Mouse (Mus musculus): Measurements from ENCODE around the gene Slmap.
"Not testable (repeated sequence)": the region's sequence is repeated elsewhere in the genome, so short reads cannot be mapped to it uniquely, and the experiment has no call there.

Slmap gene

DNA sequence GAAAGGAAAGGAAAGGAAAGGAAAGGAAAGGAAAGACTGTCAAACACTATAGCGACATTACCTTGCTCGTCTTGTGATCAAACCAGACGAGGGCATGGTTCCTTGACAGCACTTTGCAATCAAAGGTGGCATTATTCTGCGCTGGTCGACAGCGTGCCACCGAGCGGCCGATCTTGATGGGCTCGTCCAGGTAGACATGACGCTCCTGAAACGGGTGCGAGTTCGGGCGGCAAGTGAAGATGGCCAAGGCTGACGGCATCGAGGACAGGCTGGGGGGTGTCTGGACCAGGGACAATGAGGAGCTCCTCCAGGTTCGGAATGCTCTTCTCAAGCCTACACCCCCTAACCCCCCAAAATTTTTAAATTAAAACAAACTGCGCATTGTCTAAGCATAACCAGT is 1.5 kb downstream of the Slmap start:
- no peak for DNase-seq (ENCODE audit: extremely low read depth, low read depth)

DNA sequence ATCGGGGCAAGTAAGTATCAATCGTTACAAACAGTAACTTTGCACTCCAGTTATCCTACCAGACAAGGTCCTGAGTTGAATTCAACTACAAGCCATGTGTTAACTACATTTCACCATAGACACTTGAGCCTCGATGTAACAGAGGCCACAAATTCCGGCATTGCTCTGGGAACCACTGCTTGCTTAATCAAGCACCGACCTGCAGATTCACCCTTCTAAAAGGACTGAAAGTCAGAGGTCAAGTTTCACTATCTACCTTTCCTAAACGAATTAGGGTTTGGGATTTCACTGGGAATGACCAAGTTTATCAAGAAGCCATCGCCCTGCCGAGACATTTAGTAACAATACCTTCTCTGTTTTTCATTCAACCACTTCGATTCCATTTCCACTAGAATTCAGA is 2.0 kb downstream of the Slmap start:
- DNase-seq (ENCODE audit: extremely low read depth, low read depth), result no peak

DNA sequence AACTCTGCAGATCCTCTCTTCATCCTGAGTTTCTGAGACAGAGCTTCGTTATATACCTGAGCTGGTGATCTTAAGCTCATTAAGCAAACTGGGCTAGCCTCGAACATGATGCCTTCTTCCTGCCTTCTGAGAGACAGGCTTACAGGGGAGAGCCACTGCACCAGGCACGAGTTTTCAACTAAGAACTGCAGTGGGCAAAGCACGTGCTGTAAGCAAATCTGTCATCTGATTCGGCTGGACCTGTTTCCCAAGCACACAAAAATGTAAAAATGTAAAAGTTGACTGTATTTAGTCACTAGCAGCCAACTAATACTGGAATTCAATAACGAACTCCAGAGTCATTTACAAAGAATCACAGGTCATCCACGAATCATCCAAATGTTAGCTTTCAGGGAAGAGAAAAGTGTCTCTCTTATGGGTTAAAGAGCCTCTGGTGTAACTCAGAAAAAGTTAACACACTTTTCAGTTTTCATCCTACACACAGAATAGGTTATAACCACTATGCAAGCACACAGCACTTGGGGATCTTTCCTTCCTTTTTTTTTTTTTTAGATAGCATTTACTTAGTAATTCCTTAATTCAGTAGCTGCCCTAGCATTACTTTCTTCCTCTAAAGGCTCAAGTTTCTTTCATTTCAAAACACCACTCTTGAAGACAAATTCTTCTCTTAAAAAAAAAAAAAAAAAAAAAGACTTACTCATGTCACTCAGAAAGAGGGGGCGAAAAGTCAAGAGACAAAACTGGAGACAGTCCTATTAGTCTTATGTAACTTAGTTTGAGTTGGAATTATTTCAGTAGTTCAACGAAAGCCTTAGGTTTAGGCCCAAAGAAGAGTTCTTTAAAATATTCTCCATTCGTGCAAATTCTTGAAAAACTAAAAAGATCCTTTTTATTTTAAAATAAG is 3.1 kb downstream of the Slmap start:
- no peak for DNase-seq (ENCODE audit: extremely low read depth, low read depth)

DNA sequence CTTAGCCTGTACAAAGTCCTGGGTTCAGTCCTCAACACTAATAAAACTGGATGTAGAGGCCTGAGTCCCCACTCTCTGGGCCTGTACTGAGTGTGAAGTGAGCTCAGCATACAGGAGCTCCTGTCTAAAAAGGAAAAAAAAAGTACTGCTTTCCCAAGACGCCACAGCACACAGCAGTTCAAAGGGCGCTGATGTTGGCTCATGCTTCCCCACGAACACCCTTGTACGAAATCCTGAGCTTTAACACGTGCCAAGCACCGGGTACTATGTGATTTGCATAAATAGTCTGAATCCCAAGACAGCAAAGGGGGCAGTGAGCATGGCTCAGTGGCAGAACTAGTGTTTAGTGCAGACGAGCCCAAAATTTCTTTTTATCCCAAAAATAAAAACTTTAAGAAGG is 4.4 kb downstream of the Slmap start:
- DNase-seq (ENCODE audit: extremely low read depth, low read depth), result no peak

DNA sequence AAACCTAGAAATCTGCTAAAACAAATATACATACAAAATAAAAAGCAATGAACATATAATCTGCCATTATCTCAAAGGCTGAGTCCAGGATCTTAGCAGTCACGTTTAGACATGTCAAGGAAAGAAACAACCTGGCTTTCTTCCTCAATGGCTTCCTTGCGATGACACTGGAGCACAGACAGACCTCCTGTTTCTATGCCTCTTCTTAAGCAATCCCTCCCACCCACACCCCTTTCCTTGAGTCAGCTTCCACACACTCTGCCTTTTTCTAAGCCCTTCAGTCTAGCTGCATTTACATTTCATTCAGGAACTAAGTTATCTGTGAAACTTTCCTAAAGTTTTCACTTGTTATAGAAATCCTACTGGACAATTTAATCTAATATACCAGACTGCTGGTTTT is 6.4 kb downstream of the Slmap start:
- DNase-seq (ENCODE audit: extremely low read depth, low read depth), result no peak

DNA sequence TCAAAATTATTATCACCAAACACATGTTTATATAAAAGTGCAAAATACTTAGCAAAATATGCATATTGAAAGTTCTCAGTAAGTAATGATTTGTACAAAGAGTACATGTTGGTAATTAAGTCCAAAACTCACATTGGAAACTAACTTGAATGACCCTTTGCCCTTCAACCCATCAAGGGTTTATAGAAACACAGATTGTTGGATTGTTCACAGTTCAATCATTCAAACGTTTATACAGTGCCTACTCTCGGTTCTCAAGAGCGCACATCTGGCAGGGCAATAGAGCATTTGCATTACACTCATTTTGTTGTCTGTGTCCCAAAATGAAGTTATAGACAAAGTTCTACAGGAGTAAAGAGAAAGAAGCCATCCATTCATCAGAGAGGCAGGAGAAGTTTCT is 8.8 kb downstream of the Slmap start:
- DNase-seq (ENCODE audit: extremely low read depth, low read depth), result no peak

DNA sequence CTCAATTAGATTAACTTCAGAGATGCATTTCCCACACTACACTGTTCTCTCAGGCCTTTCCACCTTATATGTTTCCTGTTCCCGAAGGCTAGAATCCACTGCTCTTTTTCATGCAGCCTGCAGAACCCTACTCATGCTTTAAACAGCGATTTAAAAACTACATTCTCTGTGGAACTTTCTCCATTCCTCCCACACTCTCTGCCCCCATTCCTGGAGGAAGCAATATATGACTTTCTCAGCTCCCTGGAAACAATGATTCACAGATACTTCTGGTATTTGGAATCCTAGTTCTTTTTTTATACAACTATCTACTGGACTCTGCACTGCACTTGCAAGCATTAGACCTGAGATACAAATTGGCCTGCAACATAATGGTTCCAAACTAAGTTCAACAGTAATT is 11.6 kb downstream of the Slmap start:
- DNase-seq (ENCODE audit: extremely low read depth, low read depth), result no peak

DNA sequence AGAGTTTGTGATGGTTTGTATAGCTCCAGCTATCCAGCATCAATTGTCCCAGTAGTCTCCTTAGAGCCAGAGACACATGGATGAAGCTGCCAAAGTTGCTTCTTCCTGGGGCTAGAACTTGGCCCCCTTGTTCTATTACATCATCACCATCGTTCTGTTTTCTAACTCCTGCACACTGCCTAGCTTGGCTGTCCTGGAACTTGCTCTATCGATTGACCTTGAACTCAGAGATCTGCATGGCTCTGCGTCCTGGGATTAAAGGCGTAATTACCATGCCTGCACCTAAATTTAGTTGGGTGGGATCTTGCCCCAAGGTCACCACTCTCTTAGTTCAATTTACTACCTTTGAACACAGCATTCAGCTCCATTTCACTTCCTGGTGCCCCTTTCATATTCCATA is 14.9 kb downstream of the Slmap start:
- no peak for DNase-seq (ENCODE audit: extremely low read depth, low read depth)

DNA sequence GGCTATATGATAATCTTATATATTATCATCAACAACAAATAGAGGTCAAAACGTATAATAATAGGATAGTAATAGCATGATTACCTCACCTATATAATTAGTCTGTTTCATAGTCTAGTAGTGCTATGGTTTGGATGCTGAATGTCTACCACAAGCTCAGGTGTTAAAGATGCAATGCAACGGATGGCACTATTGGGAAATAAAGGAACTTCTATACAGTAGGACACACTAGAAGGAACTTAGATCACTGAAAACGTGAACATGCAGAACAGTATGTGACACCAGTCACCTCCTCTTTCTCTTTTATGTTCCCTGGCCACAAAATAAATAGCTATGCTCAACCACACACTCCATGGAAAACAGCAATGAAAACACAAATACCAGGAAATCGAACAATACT is 16.9 kb downstream of the Slmap start:
- DNase-seq (ENCODE audit: extremely low read depth, low read depth), result no peak

DNA sequence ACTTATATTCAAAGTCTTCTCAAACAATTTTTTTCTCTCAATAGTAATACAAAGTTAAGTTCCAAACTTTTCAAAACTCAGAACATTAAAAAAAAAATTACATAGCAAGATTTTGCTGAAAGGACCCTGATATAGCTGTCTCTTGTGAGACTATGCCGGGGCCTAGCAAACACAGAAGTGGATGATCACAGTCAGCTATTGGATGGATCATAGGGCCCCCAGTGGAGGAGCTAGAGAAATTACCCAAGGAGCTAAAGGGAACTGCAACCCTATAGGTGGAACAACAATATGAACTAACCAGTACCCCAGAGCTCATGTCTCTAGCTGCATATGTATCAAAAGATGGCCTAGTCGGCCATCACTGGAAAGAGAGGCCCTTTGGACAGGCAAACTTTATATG is 18.5 kb downstream of the Slmap start:
- not testable (repeated sequence) for DNase-seq (ENCODE audit: extremely low read depth, low read depth)

DNA sequence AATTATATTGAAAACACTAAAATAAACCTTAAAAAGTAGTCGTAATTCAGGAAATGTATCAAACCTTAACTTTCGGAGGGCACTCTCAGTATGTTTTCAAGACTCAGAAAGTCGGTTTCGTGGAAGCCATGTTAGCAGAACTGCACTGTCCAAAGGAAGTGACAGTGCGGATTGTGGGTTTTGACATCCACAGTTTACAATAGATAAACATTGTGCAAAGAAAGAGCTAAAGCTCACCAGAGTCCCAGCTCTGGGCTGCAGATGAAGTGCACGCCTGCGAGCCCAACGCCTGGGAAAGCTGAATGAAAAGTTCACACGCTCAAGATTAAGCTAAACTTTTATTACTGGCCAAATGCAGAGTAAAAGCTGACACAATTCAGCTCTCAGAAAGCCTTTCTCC is 18.9 kb downstream of the Slmap start:
- peak; percentile 82 for DNase-seq (ENCODE audit: extremely low read depth, low read depth)

DNA sequence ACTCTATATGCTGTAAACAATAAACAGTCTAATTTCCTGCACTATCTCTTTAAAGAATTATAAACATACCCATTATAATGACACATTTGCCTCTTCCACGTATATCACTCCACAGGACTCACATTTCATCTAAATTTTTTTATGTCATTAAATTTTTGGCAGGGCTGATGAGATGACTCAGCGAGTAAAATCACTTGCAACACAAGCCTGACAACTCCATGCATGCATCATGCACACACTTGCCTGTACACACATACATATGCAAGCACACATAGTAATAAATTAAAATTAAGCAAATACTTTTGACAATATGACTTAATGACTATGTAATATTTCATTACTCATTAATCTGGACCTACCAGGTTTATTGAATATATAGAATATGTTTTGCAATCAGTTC is 24.2 kb downstream of the Slmap start:
- DNase-seq (ENCODE audit: extremely low read depth, low read depth), result no peak

DNA sequence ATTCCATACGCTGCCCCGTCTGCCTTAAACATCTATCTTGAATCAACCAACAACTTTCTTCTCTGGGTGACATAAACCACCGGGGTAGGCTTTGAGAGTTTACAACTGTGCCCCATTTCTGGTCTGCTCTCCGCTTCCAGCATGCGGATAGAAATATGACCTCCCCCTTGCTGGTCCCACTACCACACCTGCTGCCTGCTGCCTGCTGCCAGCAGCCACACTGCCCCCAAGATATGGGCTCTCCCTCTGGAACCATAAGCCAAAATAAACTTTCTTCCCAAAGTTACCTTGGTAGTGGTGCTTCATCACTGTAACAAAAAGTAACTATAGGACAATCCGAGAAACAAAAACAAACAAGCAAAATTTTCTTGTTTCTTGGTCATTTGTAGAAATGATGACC is 26.6 kb downstream of the Slmap start:
- DNase-seq (ENCODE audit: extremely low read depth, low read depth), result no peak

DNA sequence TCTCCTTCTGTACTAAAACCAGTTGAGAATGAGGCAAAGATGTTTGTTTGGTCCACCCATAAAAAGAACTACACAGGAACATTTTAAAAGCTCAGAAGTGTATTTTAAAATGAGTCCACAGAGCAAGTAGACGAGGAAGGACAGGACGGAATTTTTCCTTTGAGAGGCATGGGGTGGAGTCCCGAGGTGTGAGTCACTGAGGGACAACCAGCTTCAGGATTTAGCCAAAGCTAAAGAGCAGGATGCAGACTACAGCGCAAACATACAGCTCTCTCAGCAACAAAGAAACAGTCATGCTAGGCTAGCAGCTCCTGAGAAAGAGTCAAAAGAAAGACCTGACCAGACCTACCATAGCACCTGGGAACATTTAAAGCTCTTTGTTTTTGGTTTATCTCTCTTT is 27.4 kb downstream of the Slmap start:
- DNase-seq (ENCODE audit: extremely low read depth, low read depth), result no peak

DNA sequence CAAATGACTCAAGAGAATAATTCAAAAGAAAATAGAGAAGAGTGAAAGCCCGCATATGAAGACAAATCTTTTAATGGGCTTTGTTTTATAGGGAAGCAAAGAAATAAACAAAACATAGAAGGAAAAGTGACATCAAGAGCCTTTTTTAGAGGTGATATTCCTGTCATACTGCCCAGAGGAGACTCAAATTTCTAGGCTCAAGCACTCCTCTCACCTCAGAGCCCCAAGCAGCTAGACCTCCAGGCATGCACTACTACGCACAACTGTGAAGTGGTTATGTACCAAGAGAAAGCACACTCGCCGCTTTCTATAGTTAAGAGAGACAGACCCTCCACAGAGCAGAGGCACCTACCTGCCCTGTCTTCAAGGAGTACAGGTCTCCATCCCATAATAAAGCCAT is 30.2 kb downstream of the Slmap start:
- DNase-seq (ENCODE audit: extremely low read depth, low read depth), result no peak

DNA sequence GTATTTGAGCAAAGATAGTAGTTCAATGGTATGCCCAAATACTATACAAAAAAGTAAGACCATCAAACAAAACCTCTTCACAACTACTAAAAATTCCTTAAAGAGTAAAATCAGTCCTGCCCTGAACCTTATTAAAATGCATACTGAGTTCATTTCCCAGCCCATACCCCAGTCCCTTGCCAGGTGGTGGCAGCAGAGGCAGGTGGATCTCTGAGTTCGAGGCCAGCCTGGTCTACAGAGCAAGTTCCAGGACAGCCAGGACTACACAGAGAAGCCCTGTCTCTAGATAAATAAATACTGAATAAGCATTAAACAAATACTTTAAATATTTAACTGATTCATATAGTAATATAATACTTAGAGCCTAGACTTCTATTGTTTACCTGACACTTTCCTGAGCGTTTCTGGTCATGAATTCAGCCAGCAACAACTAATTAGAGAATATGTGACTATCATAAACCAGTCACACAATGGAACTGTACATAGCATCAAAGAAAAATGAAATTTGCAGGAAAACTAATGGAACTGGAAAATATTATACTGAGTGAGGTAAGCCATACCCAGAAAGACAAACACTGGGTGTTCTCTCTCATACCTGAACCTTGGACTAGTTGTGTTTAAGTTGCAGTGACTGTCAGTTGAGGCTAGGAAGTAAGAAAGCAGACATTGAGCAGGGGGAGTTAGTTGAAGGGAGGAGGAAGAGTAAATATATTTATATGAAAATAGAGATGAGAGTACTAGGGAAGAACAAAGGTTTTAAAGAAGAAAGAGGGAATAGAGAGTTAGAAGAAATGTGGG is 34.4 kb downstream of the Slmap start:
- no peak for DNase-seq (ENCODE audit: extremely low read depth, low read depth)

DNA sequence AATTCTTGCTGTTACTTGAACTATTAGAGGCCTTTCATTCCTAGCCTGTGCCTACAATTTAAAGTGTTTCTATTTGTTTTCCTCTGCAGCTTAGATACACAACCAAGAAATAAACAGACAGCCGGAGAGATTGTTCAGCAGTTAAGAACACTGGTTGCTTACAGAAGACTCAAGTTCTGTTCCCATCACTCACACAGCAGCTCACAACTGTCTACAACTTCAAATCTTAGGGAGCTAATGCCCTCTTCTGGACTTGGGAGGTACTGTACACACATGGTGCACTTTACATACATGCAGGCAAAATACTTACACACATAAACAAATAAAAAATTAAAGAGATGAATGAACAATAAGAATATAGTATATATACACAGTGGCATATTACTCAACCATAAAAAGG is 39.7 kb downstream of the Slmap start:
- no peak for DNase-seq (ENCODE audit: extremely low read depth, low read depth)

DNA sequence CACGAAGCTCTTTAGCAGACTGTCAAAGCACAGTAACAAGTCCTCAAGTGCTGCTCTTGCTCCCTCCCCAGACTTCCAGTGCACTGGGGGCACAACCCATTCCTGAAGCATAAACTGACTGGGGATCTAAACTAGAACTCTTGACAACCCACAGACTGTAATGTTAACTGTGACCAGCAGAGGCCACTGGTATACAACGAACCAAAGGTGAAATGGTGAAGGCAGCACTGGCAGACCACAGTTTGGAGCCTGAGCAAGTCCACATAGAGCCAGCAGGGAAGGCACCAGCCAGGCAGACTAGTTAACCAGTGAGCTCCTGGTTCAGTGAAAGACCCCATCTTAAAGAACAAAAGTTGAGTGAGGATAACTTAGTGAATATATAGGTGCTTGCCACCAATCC is 43.6 kb downstream of the Slmap start:
- DNase-seq (ENCODE audit: extremely low read depth, low read depth), result peak; percentile 44

DNA sequence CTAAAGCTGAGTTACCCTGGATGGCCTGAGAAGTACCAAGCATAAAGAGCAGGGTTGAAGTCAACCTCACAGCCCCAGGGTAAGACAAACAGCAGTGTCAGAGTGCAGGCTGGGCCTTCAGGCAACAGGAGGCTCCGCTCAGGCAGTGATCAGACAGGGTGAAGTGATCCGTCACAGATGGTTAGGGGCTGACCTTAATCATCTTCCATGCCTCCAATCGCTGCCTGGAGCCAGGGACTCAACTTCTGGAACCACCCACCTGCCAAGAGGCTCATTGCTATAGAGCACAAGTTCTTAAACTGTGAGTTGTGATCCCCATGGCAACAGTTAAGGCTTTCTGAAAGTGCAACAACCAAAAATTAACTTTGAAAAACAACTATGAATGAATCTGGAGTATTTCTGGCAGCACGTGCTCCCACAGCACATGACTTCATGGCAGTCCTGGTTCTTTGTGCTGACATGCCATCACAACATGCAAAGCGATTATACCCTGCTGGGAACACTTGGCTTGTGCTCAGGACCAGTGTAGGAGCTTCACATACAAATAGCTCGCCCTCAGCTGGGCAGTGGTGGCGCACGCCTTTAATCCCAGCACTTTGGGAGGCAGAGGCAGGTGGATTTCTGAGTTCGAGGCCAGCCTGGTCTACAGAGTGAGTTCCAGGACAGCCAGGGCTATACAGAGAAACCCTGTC is 46.3 kb downstream of the Slmap start:
- DNase-seq (ENCODE audit: extremely low read depth, low read depth), result no peak

DNA sequence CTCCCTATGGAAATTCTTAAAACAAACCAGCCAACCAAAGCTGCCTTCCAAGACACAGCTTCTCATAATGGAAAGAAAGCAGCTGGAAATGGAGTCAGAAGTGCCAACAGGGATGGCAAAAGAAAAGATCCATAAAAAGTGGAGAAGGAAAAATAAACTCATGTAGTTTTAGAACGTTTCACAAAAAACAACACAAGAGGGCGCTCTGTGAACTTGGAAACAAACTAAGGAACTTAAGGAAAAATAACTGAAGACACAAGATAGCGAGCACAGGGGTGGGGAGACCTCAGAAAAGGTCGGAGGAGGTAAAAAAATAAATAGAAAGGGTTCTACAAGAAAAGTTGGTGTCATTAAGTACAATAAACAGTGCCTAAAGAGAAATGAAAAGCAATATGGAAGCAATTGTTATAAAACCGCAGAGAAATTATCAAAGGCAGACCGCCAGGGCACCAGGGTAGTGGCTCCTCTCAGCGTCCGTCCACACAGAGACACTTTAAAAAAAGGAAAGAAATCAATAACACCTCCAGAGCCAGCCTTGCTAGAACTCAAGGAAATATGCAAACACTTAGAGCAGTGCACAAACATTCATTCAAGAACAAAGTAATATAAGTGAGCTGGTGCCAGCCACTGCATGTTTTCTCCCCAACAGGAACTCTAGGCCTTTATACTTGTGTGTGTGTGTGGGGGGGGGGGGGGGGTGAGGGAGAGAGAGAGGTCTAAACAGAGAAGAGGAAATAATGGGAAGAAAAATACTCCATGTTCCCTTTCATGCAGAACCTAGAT is 48.1 kb downstream of the Slmap start:
- peak; percentile 43 for DNase-seq (ENCODE audit: extremely low read depth, low read depth)

DNA sequence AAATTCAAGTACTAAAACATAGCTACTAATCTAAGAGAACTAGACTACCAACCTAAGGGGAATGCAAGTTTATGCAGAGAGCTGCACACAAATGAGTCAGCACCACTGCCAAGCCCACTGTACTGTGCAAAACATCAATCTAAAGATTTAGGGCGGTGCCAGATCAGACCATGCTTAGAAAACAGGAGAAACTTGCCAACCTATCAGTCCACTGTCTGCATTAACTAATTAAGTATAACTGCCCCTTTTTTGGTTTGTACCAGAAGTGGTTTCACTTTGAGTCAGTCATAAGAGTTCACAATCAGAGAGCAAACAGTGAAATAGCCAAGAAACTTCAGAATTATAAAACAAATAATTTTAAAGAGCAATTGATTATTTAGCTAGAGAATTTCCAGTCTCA is 53.3 kb downstream of the Slmap start:
- no peak for DNase-seq (ENCODE audit: extremely low read depth, low read depth)

Measured in MEL-GATA-1-ER (cell line).